Mouse (Mus musculus): ENCODE data around the gene Aftph. TPM values are rescaled to one million over a fixed set of nuclear protein-coding genes. Genes with fewer than 3 reads are reported as not detected.

Aftph gene
- 14.4 and 15.3 TPM in 2 replicates for polyA plus RNA-seq (2012; rRNA removed; ENCODE audit: low replicate concordance)

DNA sequence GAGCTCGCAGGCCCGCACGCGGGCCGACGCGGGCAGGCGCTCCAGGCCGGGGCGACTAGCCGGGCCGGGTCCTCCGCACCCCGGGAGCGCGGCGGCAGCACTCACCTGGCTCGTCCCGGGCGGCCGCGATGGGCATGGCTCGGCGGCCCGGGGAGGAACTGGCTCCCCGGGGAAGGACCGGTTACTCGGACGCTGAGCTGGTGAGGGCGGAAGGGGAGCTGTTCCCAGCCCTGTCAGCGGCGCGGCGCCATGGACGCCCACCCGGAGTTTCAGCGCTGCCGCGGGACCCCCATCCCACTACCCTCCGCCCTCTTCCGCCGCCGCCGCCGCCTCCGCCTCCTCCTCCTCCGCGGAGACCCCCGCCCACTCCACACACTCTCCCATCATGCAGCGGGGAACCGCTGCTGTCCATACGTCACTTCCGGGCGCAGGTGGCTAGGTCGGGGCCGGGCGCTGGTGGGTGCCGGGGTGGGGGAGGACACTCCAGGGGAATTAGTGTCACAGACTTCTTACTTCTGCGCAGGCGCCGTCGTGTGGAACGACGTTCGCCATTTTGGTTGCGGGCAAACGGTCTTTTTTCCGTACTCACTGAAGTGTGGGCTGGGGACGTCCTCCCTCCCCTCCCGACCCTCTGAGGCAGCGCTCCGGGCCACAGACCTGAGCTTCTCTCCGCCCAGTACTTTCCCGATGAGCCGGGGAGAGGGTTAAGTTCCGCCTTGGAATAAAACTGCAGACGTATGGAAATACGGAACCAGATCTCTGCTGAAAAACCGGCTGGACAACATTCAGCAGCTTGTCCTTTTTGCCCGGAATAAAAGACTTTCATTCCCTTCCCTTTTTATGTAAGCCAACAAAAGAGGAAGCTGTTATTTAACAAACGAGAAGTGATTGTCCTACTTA lies at the start of gene Aftph:
TSS of gene Aftph (minus strand) at position 389 of the 900 bp plus-strand sequence.

Other genes starting within 250 kb of the Aftph start
- 31.4 and 32.7 TPM in 2 replicates for gene Sertad2, start 198.3 kb downstream of the Aftph start, polyA plus RNA-seq (2012; rRNA removed; ENCODE audit: low replicate concordance)
- 1.3 and 1.6 TPM in 2 replicates for gene Lgalsl, start 89.5 kb upstream of the Aftph start, polyA plus RNA-seq (2012; rRNA removed; ENCODE audit: low replicate concordance)